Mouse (Mus musculus): Measurements from ENCODE around the gene Actr2. TPM values are rescaled to one million over a fixed set of nuclear protein-coding genes. Genes with fewer than 3 reads are reported as not detected.

Actr2 gene
- 86.2 and 100 TPM in 2 replicates for polyA plus RNA-seq (2015; fragmentation: Nextera tagmentation; extraction: Ambion mirVana)

GRCm38 (mm10) chr11:20112741-20113480 lies at the start of gene Actr2:
TSS of gene Actr2 (minus strand) at chr11:20112913.

Other genes starting within 250 kb of the Actr2 start
- gene Spred2, start 188.5 kb downstream of the Actr2 start, polyA plus RNA-seq (2015; fragmentation: Nextera tagmentation; extraction: Ambion mirVana): 5.5 and 6.7 TPM in 2 replicates
- gene Rab1a, start 88.5 kb upstream of the Actr2 start, polyA plus RNA-seq (2015; fragmentation: Nextera tagmentation; extraction: Ambion mirVana): 235 and 297 TPM in 2 replicates
- 12.9 and 13.7 TPM in 2 replicates for gene Cep68, start 136.5 kb upstream of the Actr2 start, polyA plus RNA-seq (2015; fragmentation: Nextera tagmentation; extraction: Ambion mirVana)
- gene Slc1a4, start 219.8 kb upstream of the Actr2 start, polyA plus RNA-seq (2015; fragmentation: Nextera tagmentation; extraction: Ambion mirVana): 7.8 and 10.5 TPM in 2 replicates